Mouse (Mus musculus) intestine, embryonic 14.5 days (tissue): ENCODE data around the gene Jarid2. TPM values are rescaled to one million over a fixed set of nuclear protein-coding genes. Genes with fewer than 3 reads are reported as not detected.

Experiments
- ATAC-seq: fragments of 200-750 bp; cut with Nextera tagmentation; replicated peaks from 2 replicates; pipeline ENCODE4 v1.8.0; 2017; ENCODE audit warnings: low read depth, moderate number of reproducible peaks, moderate TSS enrichment, moderate library complexity; ENCODE audit not compliant: low FRiP score, low TSS enrichment
- DNase-seq: peaks from one replicate; pipeline ENCODE4 v3.0.0-alpha.2; 2018; ENCODE audit warnings: low spot score
- H3K27ac ChIP-seq: fragments of 300-500 bp; sonication (generic); 2 replicates; pipeline ENCODE4 v1.5.1; 2014; ENCODE audit warnings: low read depth, mild to moderate bottlenecking, control low read depth
- H3K27me3 ChIP-seq: fragments of 300-500 bp; sonication (generic); replicated peaks from 2 replicates; pipeline ENCODE4 v1.6.1; 2014; ENCODE audit warnings: low read length, control low read depth; ENCODE audit not compliant: control insufficient read depth, insufficient read depth
- H3K36me3 ChIP-seq: fragments of 300-500 bp; sonication (generic); 2 replicates; pipeline ENCODE4 v1.6.1; 2014; ENCODE audit warnings: low read length, control low read depth; ENCODE audit not compliant: control insufficient read depth, insufficient read depth
- H3K4me1 ChIP-seq: fragments of 300-500 bp; sonication (generic); replicated peaks from 2 replicates; pipeline ENCODE4 v1.6.1; 2014; ENCODE audit warnings: low read length, control low read depth, mixed read lengths; ENCODE audit not compliant: control insufficient read depth, insufficient read depth
- H3K4me2 ChIP-seq: fragments of 300-500 bp; sonication (generic); 2 replicates; pipeline ENCODE4 v1.6.1; 2014; ENCODE audit warnings: low read length
- H3K4me3 ChIP-seq: fragments of 300-500 bp; sonication (generic); 2 replicates; pipeline ENCODE4 v1.5.1; 2014; ENCODE audit warnings: low read depth, low read length, control low read depth, mixed read lengths
- H3K9ac ChIP-seq: fragments of 300-500 bp; sonication (generic); 2 replicates; pipeline ENCODE4 v1.6.1; 2014; ENCODE audit warnings: mild to moderate bottlenecking, low read length
- H3K9me3 ChIP-seq: fragments of 300-500 bp; sonication (generic); 2 replicates; pipeline ENCODE4 v1.6.1; 2016; ENCODE audit warnings: low read length, control low read depth; ENCODE audit not compliant: control insufficient read depth
- WGBS: fragments of 180-500 bp; shearing (Covaris S2); extraction: QIAGEN DNeasy Blood & Tissue Kit; methylation state at CpG from one replicate; pipeline ENCODE4 v1.1.7; 2014; 5-methylcytosine and 5-hydroxymethylcytosine counted together
- polyA plus RNA-seq: library from polyadenylated mRNA; unstranded; fragments of >200 nt; fragmentation: Nextera tagmentation; extraction: Ambion mirVana; gene quantifications from 2 replicates; pipeline ENCODE4 v1.2.1, GENCODE M21; 2014

Jarid2 gene
- polyA plus RNA-seq, 1 experiment from 2014 or later, result 20.3 TPM

GRCm38 (mm10) chr13:44780506-44780905 is 51.2 kb downstream of the Jarid2 start:
- Histone ChIP-seq H3K27ac (no peak overlapping the region), H3K9ac (no peak overlapping the region), H3K9me3 (no peaks in the 10 kb centered on the region), H3K4me3 (no peak overlapping the region), H3K27me3 (no peaks in the 10 kb centered on the region), H3K4me1 (no peaks in the 10 kb centered on the region), H3K4me2 (no peak overlapping the region), H3K36me3 (no peaks in the 10 kb centered on the region)
- 78% methylated on average over 1 of the region's 1 CpGs for WGBS
- DNase-seq, result no peak
- no peak for ATAC-seq

- ATAC-seq, result no peak
- Histone ChIP-seq H3K27ac (no peak overlapping the region), H3K4me3 (no peak overlapping the region), H3K4me1 (peaks cover 6% of the 10 kb centered on the region), H3K9me3 (no peaks in the 10 kb centered on the region), H3K36me3 (no peaks in the 10 kb centered on the region), H3K4me2 (no peak overlapping the region), H3K27me3 (no peaks in the 10 kb centered on the region), H3K9ac (no peak overlapping the region)
- 92% methylated on average over 2 of the region's 2 CpGs for WGBS
- no peak for DNase-seq
Observed at GRCm38 (mm10) chr13:44781126-44781525, 51.9 kb downstream of the Jarid2 start.

DNA sequence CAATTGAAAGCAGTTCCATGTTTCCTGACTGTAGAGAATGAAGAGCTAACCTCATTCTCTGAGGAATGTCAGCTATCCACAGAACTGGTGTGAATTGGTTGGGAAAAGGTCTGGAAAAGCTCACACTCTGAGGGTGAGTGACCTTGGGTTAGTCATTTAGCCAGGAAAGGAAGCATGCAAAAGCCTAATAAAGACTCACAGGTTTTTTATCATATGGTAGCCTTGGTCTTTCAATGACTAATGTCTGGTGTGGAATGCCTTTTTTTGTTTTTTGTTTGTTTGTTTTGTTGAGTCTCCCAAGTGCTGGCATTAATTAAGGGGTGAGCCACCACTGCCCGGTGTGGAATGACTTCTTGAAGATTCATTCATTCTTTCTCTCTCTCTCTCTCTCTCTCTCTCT is 55.3 kb downstream of the Jarid2 start:
- Histone ChIP-seq H3K27ac (no peak overlapping the region), H3K4me2 (no peak overlapping the region), H3K9ac (no peak overlapping the region), H3K4me1 (peaks cover 8% of the 10 kb centered on the region), H3K36me3 (no peaks in the 10 kb centered on the region), H3K9me3 (no peaks in the 10 kb centered on the region), H3K27me3 (no peaks in the 10 kb centered on the region), H3K4me3 (no peak overlapping the region)
- DNase-seq (no peak), ATAC-seq (no peak)
- WGBS, result 67% methylated on average over 1 of the region's 1 CpGs

DNA sequence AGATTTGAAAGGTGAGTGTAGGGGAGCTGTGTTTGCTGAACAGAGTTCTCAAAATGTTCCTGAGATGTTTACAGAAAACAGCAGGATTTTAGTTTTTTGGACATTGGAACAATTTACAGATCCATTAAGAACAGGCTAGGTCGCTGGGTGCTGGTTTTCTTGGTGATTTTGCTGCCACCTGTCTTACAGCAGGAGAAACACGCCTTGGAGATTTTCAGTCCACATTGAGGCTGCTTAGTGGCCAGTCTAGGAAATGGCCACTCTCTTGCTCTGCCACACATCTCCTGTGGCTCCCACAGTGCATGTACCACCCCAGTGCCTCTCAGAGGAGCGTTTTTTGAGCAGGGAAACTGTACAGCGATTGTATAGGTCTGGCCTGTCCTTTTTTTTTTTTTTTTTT is 57.0 kb downstream of the Jarid2 start:
- Histone ChIP-seq H3K4me1 (peaks cover 8% of the 10 kb centered on the region), H3K9ac (no peak overlapping the region), H3K36me3 (no peaks in the 10 kb centered on the region), H3K27ac (no peak overlapping the region), H3K9me3 (no peaks in the 10 kb centered on the region), H3K4me3 (no peak overlapping the region), H3K4me2 (no peak overlapping the region), H3K27me3 (no peaks in the 10 kb centered on the region)
- ATAC-seq, result no peak
- 36% methylated on average over 4 of the region's 4 CpGs for WGBS
- DNase-seq, result no peak

DNA sequence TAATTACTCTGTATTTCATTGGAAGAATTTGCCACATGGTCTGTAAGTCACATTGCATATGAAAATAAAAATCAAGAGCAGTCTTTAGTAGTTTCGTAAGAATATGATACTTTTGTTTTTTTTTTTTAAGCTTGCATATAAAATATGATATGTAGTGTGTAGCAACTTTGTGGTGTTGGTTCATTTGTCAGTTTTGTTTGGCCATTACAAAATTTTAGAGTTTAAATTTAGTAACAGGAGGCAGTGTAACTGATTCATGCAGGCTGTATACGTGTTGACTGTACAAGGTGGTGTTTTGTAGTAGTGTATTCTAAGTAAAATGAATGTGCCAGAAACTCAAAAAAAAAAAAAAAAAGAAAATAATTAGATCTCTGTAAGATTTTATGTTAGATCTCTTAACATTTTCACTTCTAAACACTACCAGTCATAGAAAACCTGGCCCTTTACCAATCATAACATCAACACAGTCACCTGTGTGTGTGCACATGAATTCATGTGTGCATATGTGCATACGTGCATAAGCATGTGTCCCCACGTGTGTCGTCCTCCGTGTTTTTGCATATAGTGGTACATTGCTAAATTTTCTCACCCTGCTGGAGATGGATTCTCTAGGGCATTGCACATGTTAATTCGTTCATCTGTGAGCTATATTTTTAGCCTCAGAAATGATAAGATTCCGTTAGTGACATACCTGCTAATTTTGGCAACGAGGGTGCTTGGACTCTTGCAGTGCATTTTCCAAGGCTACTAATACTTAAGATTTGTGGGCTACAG is 59.3 kb downstream of the Jarid2 start:
- H3K9ac ChIP-seq, result no peak overlapping the region
- H3K27ac ChIP-seq, result no peak overlapping the region
- no peaks in the 10 kb centered on the region for H3K36me3 ChIP-seq
- no peak overlapping the region for H3K4me3 ChIP-seq
- H3K27me3 ChIP-seq, result no peaks in the 10 kb centered on the region
- ATAC-seq (no peak), DNase-seq (no peak)
- H3K9me3 ChIP-seq, result no peaks in the 10 kb centered on the region
- peaks cover 13% of the 10 kb centered on the region for H3K4me1 ChIP-seq
- 87% methylated on average over 9 of the region's 9 CpGs for WGBS
- H3K4me2 ChIP-seq, result no peak overlapping the region

DNA sequence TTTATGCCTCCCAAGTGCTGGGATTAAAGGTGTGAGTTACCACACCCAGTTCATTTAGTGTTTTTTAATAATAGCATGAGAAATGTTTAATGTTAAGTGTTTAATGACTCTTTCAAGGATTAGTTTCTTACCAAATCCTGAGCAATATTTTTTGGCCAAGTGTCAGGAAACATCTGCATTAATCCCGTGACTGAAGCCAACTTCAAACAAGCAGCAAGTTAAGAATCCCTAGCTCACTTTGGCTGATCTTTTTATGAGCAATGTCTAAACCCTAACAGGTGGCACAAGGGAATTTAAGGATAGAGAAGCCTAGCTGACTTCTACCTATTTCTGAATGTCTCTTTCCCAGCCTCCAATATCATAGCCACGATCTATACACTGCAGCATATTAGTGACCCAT is 60.7 kb downstream of the Jarid2 start:
- ATAC-seq (no peak), DNase-seq (no peak)
- Histone ChIP-seq H3K36me3 (no peaks in the 10 kb centered on the region), H3K4me3 (no peak overlapping the region), H3K9ac (no peak overlapping the region), H3K4me1 (peaks cover 21% of the 10 kb centered on the region), H3K9me3 (no peaks in the 10 kb centered on the region), H3K4me2 (no peak overlapping the region), H3K27ac (no peak overlapping the region), H3K27me3 (no peaks in the 10 kb centered on the region)
- WGBS, result 64% methylated on average over 2 of the region's 2 CpGs

DNA sequence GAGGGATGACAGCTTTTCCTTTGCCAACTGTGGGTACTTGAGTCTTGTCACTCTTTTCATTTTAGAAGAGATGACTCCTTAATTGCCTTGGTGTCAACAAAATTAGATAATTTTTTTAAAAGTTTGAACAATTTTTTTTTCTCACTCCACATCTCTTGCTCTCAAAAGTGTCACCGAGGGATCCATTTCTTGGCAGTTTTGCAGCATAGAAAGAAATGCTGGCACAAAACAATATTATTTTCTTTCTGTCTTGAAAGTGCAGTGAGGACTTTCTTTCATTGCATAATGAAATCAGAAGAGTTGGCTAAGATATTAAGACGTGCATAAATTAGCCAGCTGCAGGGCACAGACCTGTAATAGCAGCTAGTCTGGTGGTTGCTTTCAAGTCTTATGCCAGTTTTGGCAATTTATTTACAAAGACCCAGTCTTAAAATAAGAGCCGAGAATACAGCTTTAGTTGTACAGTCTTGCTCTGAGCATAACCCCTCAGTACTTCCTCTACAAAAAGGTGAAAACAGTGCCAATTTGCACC is 63.2 kb downstream of the Jarid2 start:
- no peak overlapping the region for H3K4me3 ChIP-seq
- H3K4me2 ChIP-seq, result no peak overlapping the region
- DNase-seq (no peak), ATAC-seq (no peak)
- H3K9ac ChIP-seq, result no peak overlapping the region
- no peak overlapping the region for H3K27ac ChIP-seq
- H3K27me3 ChIP-seq, result no peaks in the 10 kb centered on the region
- H3K9me3 ChIP-seq, result no peaks in the 10 kb centered on the region
- no peaks in the 10 kb centered on the region for H3K36me3 ChIP-seq
- peaks cover 29% of the 10 kb centered on the region for H3K4me1 ChIP-seq
- WGBS, result 75% methylated on average over 3 of the region's 3 CpGs

- no peak for ATAC-seq
- no peak for DNase-seq
- Histone ChIP-seq H3K4me2 (no peak overlapping the region), H3K4me3 (no peak overlapping the region), H3K4me1 (peaks cover 30% of the 10 kb centered on the region), H3K9ac (no peak overlapping the region), H3K27ac (0 out of 2 replicates have a peak overlapping the region, but pooled peaks have one; percentile 16), H3K36me3 (no peaks in the 10 kb centered on the region), H3K9me3 (no peaks in the 10 kb centered on the region), H3K27me3 (no peaks in the 10 kb centered on the region)
- 43% methylated on average over 3 of the region's 3 CpGs for WGBS
Observed at GRCm38 (mm10) chr13:44795891-44796290, 66.6 kb downstream of the Jarid2 start.

- DNase-seq, result no peak
- H3K27me3 ChIP-seq, result no peaks in the 10 kb centered on the region
- no peaks in the 10 kb centered on the region for H3K9me3 ChIP-seq
- H3K36me3 ChIP-seq, result no peaks in the 10 kb centered on the region
- H3K27ac ChIP-seq, result no peak overlapping the region
- peaks cover 30% of the 10 kb centered on the region for H3K4me1 ChIP-seq
- 55% methylated on average over 2 of the region's 2 CpGs for WGBS
- no peak overlapping the region for H3K9ac ChIP-seq
- no peak for ATAC-seq
- H3K4me2 ChIP-seq, result no peak overlapping the region
- H3K4me3 ChIP-seq, result no peak overlapping the region
Observed at GRCm38 (mm10) chr13:44796775-44797174, 67.5 kb downstream of the Jarid2 start.
